Mouse (Mus musculus) megakaryocyte progenitor cell, adult 5-6 weeks (primary cell): ENCODE results near the gene Pknox2. TPM values are rescaled to one million over a fixed set of nuclear protein-coding genes. Genes with fewer than 3 reads are reported as not detected.

ENCODE experiments used
- ATAC-seq: replicated peaks from 2 replicates; pipeline ENCODE4 v1.8.0; 2016; ENCODE audit warnings: mild to moderate bottlenecking, moderate TSS enrichment, inconsistent platforms; ENCODE audit not compliant: poor library complexity
- total RNA-seq, 2 experiments: library from RNA; stranded (forward) in 1 of 2; stranded (reverse) in 1 of 2; fragments of 157-497, 149-512 nt in 1 of 2; fragments of 200-1000 nt in 1 of 2; gene quantifications; 2 replicates each; pipeline versions ENCODE4 v1.2.3 to v1.2.4; 2015 to 2017

Pknox2 gene
- total RNA-seq, 2 experiments from 2014 or later: not detected

DNA sequence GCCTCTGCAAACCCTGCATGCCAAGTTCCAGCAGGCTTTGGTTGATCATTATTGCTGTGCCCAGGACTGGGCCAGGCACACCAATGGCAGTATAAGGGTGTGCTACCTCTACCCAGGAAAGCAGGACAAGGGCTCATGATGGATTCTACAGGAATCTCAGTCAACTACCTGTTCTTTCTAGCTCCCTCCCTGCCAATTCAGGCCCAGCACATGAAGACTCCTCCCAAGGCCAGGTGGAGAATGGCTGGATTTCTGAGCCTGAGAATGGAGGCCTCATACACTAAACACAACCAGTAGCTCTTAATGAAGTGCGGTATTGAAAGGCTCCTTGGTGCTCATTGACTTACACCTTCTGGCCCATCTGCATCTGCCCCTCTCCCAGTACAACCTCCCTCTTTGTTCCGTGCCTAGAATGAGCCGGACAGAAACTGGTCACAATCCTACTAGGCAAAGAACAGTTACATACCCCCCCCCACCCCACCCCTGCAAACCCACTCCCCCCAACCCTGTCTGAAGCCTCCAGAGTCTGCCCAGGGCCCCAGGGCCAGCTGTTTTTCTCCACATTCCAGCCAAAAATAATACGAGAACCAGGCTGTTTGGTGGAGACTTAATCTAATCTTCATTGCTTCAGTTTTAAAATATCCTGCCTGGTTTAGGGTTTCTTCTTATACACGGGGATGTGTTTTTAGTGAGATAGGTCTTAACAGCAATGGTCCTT, 6.6 kb downstream of the Pknox2 start:
- no peak for ATAC-seq

DNA sequence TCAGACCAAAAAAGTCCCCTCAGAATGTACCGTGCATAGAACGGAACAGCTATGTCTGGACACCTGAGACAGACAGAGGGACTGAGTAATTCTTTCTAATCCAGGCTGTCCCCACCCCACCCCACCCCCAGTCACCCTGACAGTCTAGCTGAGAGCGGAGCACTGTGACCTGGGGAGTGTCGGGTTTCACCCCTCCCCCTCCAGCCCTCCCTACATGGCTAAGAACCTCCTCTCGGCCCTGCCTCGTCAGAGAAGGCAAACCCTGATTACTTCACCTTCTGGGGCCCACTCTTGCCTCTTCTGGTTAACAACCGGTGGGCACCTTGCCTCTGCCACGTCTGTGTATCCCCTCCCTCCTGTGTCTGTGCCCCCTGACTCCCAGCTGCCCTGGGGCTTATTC, 7.7 kb downstream of the Pknox2 start:
- 0 out of 2 replicates have a peak, but pooled peaks have one; percentile 24 for ATAC-seq

DNA sequence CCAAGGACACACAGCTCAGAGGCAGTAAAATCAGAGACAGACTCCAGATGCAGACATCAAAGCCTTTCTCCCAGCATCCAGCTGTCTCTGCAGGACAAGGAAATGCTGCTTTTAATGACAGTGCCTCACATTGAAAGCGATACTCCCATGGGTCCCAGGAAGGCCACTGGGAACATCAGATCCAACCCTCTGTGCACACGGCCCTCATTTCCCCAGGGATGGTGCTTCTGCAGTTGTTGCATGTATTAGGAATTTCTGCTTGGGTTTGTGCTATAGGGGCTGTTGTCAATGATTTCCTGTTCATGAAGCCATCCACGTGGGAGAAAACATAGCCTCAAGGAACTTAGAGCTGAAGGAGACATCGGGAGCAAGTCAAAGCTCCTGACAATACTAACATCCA, 8.3 kb downstream of the Pknox2 start:
- no peak for ATAC-seq

DNA sequence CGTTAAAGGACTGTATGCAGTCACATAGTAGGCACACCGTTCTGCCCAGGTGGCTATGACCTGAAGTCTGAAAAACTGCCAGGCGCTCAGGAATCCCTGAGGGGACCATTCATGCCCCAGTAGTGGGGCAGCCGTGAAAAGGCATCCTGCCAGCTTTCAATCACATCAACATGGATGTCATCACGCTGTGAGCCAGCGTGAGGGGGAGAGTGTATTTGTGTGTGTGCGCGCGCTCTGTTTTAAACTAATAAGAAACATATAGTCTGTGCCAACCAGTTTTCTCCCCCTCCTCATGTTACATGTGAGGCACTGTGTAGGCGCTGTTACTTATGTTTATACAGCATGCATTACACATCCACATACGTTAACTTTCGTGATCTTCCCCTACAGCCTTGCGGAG, 10.9 kb downstream of the Pknox2 start:
- no peak for ATAC-seq

DNA sequence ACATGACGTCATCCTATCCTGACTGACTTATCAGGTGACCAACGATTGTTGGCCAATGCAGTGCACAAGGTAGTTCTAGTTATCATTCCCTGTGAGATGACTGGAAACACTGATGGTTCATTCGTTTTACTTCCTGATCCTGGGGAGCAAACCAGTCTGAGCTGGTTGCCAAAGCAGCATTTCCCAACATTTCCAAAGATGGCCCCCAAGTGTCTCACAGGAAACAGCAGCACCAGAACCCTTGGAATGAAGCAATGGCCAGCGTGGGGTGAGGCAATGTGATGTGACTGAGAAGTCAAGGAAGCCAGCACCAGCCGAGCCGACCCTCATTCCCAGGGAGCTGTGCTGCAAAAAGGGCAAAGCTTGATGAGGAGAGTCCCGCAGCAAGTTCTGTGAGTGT, 13.7 kb downstream of the Pknox2 start:
- ATAC-seq: peak; percentile 81

DNA sequence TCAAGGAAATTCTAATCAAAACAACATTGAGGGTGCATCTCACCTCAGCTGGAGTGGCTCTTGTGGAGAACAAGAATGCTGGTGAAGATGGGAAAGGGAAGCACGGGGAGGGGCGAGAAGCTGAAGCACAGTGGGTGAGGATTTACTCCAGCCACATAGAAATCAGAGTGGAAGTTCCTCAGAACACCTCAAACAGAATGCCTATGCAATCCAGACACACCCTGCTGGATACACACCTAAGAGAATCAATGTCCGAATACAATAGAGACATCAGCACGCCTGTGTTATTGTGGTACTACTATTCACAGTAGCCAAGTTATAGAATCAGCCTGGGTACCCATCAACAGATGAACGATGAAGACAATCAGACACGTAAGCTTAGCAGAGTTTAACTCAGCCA, 18.2 kb downstream of the Pknox2 start:
- ATAC-seq: no peak

DNA sequence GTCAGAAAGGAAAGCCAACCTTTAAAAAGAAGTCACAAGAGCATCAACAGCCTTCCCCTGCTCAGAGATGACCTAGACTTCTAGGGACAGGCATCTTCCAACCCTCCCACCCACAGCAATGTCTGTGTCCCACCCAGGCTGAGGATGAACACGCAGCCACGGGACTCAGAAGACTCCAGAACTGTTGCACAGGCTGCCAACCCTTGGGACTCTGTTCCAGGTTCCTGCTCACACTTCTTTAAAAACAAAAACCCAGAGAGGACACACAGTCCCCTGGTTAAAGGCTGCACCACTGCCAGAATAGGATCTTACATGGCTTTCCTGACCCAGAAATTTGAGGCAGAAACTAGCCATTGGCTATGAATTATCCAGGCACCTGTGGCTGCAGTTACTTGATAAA, 21.0 kb downstream of the Pknox2 start:
- no peak for ATAC-seq

DNA sequence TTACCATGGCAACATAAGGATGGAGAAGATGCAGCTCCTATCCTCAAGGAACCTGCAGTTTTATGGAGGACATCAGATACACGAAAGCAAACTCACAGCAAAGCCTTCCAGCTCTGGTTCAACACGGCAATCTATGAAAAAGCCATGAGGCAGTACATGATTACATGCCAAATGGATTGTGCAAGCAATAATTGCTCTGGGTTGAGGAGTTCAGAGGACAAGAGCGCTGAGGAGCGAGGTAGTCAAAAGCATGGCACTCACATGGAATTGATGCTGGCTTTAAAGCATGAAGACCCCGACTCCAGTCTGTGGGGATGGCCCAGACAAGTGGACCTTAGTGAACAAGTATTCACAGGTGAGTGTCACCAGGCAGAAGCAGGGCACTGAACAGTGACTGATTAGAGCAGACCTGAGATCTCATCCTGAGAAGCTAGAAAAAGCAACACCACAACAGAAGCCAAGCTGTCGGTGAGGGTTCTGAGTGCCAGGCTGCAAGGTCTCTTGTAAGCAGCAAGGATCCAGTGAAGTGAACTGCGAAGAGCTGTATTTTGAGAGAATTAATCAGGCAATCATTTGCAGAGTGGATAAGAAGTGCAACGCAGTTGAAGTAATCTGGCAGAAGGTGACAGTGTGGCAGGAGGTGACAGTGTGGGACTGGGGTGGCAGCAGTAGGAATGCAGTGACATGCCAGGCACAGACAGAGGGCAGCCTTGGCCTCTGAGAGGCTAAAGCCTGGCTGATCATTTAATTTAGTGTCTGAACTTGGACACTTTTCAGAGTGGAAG, 22.3 kb downstream of the Pknox2 start:
- ATAC-seq: 0 out of 2 replicates have a peak, but pooled peaks have one; percentile 34

DNA sequence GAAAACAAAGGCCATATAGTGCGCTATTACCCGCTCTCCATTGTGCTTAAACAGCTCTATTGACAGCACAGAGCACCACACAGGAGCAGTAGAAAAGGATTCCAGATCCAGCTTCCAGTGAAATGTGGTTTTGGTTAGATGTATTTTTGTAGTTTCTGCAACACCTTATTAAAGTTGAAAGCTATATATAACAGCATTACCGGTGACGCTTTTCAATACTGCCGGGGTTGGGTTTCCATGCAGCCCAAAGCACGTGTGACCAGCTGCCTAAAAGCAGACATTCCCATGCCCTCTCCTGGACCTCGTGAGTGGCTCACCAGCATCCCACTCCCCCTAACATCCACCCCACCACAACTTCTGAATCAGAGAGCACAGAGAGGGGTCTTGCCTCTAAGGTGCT, 23.8 kb downstream of the Pknox2 start:
- ATAC-seq: no peak

DNA sequence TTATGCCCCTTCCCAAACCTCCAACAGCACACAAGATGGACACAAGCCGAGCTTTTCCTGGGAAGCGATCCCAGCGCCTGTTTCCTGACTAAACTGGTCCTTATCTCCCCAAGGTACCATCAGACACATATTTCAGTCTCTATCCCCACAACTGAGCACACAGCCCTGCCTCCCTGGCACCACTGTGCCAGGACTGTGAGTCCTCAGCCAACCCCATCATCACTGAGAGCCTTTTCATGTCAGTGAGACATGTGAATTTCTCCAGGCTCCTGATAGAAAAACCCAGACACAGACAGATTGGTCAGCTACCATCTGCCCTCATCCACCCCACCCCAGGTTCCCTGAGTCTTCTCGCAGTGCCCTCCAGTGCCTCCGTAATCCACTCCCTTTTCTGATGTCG, 24.2 kb downstream of the Pknox2 start:
- no peak for ATAC-seq

DNA sequence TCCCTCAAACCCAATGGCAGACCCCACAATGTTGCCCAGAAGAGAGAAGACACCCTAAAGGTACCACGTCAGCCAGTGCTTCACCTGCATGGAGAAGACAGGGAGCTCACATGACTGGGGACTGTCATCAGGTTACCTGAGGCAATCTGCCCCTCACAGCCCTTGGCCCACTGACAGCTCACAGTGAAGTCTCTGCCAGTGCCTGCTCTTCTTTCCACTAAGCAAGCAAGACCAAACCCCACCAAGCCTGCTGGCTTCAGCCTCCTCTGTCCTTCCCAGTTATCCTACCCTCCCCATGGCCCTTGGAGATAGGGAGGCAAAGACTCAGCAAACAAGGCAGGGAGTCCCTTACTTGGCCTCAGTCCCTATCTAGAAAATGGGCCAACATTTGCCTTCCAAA, 24.8 kb downstream of the Pknox2 start:
- no peak for ATAC-seq

DNA sequence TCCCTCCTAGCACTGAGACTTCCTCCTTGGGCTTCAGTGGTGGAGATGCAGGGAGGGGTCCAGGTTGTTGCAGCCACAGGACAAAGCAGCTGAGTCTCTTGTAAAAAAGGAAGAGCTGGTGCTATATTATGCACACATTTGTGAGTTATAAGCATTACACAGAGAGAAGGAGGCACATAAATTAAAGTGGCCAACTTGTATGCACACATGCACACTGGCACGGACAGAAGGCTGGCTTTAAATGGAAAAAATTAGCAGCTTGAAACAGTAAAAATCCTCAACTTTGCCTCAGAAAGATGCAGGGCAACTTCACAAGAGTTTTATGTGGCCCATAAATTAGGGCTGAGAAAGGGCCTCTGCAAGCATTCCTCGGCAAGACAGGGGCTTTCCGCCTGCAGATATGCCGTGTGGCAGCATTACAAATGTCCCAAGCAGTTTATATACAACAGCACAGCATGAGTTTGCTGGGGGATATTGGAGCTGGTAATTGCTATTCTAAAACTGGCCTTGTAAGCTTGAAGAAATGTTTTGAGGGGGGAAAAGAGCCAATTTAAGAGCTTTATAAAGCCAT, 25.4 kb downstream of the Pknox2 start:
- no peak for ATAC-seq

DNA sequence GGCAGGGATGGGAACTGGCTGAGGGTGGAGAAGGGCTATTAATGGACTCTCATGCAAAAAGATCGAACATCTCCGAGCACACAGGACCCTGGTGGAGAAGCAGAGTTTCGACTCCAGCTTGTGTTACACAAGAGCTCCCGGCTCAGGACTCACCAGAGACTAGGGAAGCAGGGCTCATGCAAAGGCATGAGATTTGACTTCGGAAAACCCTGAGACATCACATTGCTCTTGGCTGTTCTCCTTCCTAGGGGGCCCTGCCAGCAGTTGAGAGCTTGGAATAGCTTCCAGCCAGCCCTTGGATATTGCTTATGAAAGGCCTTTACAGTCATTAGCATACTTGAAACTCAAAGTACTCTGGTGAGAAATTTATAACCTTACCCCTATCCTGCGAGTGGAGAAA, 26.4 kb downstream of the Pknox2 start:
- no peak for ATAC-seq

DNA sequence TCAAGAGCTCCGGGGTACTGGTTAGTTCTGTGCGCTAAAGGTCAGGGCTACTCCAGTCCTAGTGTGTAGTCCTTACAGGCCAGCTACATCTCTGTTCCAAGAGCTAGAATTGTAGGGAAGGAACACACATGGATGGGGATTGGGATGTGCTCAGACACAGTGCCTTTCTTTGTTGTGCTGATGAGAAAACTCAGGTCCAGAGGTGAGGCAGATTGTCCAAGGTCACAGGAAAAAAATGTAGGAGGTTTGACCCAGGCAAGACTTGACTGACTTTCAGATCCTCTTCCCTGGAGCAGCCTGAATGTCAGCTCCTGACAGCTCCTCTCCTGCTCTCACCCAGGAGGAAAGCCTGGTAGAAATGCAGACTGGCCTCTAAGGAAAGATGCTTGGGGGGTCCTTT, 29.7 kb downstream of the Pknox2 start:
- ATAC-seq: no peak

DNA sequence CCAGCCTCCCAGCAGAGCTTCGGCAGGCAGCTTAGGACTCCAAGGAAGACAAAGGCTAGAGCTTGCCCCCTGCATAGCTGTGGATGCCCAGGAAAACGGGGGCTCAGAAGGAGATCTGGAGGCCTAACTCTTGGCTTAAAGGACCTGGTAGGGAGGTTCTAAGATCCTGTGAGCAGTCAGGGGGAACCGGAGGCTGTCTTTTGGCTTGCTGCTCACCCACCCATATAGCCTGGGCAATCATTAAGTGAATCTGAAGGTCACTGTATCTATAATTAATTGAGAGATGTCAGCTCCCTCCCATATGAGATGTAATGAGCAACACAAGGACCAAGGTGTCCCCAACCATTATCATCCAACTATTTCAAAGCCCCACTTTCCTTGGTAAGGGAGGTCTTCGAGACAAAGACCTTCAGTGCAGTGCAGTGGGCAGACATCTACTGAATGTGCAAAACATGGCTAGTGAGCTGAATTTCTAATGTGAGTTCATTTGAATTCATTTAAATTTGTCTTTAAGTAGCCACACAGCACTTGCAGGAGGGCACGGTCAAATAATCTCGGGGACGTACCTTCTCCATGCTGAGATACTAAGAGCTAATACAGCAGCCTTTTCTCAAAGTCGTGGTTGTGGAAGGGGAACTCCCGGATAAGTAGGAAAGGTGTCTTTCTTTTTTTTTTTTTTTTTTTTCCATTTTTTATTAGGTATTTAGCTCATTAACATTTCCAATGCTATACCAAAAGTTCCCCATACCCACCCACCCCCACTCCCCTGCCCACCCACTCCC, 30.4 kb downstream of the Pknox2 start:
- ATAC-seq: no peak

DNA sequence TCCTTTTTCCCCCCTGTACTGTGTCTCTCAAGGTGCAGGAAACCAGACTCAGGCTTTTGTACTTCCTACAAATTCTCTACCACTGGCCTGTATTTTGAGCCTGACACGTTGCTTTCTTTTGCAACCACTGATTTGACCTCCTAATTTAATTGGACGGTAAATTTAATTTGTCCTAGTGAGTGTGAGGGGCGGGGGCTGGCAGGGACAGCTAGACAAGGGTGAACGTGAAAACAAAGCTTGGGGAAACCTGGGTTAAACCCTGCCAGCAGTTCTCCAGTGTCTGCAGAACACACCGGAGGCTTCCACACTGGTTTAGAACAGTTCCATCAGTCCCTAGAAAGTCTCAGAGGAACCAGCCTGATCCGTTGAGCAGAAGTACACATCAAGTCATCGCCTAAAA, 31.4 kb downstream of the Pknox2 start:
- ATAC-seq: no peak

DNA sequence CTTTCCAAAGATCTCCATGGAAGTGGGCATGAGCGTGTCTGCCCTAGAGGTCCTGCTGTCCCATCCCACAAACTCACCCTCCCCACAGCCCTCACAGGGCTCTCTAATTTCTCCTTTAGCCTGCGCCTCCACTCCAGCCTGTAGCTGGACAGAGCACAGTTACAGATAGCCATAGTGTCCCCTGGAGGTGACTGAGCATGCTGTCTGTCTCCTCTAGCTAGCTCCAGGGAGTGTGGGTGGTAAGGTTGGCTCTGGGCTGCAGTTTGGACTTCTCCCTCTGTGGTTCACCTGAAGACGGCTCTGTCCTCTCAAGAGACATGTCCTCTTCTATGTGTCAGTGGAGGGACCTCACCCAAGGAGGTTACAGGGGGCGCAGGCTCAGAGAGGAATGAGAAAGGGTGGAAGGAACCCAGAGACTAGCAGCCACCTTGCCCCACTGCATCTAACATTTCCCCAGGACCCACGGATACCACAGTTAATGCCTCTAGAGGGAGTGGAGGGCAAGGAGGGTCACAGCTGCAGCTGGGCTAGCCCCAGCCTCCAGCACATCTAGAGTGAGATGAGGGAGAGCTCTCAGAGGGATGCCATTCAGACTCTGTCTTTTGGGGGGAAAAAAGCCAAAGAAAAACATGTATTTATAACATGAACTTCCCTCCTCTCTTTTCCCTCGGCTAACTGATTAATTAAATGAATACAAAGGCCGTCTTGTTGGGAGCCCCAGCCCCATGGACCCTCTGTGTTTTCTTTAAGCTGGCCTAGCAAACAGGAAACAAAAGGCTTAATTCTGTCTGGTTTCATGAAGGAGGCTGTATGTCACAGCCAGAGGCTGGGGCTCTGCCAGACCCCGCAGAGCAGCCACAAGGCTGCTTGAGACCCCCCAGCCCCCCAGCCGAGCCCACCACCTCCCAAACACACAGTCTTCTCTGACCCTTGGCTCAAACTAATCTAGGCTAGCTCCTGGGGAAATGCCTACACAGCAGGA, 32.6 kb downstream of the Pknox2 start:
- ATAC-seq: no peak

DNA sequence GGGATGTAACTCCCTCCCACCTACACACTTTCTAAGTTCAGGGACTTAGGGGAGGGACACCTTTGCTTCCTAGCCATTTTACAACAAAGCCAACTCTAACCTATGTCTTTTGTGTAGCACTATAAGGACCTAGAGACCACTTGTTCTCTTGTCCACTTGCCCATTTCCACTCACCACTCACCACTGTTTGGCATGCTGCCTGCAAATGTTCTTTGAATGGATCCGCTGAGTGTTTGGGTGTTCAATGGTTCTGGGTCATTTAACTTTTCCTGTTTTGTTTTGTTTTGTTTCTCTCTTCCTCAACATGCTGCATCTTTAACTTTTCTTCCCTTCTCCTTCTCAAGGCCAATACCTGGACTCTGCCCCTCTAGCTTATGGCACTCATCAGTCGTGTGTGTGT, 39.7 kb downstream of the Pknox2 start:
- no peak for ATAC-seq

DNA sequence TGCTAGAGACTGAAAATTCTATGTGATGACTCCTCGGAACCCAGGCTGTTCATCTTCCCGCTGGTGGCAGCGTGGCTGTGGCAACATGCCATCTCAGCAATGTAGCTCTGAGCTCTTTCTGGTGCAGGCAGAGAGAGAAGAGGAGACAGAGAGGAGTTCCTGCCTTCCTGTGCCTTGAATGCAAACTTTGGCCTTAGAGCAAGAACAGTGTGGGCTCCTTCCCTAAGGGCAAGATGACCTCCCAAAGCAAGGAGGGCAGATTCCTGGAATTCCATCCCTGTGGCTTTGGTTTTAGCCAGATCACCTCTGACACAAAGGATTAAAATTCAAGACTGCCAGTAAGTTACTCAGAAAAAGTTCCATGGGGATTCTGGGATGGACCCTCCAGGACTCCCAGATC, 40.4 kb downstream of the Pknox2 start:
- no peak for ATAC-seq

DNA sequence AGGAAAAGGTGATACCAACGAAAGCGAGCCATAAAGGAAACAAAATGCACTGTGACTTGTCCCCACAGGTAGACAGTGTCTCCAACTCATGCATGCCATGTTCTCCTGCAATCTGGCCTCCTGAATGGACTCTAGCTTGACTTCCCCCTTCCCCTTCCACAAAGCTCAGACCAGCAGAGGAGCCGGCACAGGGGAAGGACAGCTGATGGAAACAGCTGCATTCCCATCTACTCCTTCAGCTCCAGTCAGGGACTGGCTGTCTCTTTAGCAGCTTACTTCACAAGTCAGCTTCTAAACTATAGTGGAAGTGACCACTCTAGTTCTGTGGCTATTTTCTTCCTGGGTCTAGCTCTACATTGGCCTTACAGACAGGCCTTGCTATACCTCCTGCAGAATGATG, 43.0 kb downstream of the Pknox2 start:
- no peak for ATAC-seq
